Mouse (Mus musculus): Measurements from ENCODE around the gene Fxyd4. TPM values are rescaled to one million over a fixed set of nuclear protein-coding genes. Genes with fewer than 3 reads are reported as not detected.

Fxyd4 gene
- total RNA-seq (2021): not detected
- long read RNA-seq, experiment 1: 0 reads
- long read RNA-seq, experiment 2, partial matches to known transcripts: 0 of 1 reads
- long read RNA-seq, experiment 2, other reads (novel, unspliced or antisense): 1 of 1 reads

DNA sequence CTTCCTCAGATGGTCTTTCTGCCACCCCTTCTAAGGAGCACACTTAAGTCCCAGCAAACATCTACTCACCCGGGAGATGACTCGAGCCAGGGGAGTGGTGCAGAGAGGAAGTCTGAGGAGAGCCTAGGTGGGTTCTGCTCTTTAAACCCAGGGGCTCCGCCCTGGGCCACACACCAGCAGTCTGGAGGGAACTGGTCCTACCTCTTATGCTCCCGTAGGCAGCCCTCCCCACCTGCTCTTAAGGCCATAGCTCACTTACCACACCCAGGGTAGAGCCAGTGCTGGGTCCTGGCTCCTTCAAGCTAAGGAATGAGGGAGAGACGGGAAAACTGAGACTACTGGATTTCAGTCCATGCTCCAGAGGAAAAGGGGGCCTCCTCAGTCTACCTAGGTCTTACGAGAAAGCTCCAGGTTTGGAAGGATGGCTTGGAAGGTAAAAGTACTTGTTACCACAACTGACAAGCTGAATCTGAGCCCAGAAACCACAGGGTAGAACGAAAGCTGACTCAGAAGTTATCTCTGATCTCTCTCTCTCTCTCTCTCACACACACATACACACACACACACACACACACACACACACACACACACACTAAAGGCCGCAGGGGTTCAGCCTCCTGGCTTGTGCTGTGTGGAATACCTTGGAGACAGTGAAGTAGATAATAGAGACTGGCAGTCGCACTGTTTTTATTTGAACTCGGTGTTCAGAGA is at the start of gene Fxyd4:
TSS of gene Fxyd4 (minus strand) at position 471 of the 711 bp plus-strand sequence.
- no peak for DNase-seq (ENCODE audit: low spot score in 2 of 2)

DNA sequence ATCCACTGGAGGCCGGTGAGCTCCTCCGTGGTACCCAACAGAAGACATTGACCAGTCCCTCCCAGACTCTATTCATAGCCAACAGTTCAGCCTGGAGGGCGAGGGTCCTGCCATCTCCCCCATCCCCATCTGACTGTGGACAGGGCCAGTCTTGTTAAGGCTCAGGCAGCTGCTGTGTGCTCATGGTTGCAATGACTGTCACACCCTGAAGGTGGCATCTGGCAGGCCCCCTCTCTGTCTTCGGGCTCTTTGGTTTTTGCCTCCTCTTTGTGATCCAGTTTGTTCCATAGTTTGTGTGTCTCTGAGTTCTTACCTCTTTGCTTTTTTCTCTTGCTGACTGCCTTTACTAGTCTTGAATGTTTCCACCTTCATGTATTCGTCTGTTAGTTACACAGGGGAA is 49.7 kb upstream of the Fxyd4 start:
- DNase-seq (ENCODE audit: low spot score in 2 of 2): no peak

DNA sequence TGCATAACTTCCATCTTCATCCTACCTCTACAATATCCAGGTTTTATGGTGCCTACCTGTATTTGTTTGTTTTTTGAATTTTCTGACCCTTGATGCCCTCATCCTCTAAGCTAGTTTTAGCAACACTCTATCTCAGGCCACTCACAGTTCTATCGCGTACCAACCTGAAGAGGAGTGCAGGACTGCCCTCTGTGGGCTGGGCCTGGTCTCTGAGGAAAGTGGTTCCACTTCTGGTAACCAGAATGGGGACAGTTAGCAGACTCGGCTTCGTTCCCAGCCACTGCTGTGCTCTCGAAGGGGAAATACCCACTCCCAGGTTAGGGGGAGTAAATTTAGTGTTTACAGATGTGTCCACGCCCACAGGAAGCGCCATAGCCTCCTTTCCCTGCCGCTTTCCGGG is 29.2 kb upstream of the Fxyd4 start:
- no peak for DNase-seq (ENCODE audit: low spot score in 2 of 2)

DNA sequence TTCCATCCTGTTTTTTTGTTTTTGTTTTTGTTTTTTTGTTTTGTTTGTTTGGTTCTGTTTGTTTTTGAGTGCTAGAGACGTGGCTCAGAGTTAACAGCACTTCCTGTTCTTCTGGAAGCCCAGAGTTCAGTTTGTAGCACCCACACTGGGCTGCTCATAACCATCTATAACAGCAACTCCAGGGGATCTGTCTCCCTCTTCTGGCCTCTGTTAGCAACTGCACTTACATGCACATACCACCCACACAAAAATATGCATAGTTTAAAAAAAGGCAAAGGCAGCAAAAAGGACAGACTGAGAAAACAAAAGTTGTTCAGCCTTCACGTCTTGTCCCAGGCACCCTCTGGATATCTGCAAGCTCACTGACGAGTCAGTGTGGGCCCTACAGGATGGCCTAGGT is 25.7 kb upstream of the Fxyd4 start:
- DNase-seq (ENCODE audit: low spot score in 2 of 2): no peak

DNA sequence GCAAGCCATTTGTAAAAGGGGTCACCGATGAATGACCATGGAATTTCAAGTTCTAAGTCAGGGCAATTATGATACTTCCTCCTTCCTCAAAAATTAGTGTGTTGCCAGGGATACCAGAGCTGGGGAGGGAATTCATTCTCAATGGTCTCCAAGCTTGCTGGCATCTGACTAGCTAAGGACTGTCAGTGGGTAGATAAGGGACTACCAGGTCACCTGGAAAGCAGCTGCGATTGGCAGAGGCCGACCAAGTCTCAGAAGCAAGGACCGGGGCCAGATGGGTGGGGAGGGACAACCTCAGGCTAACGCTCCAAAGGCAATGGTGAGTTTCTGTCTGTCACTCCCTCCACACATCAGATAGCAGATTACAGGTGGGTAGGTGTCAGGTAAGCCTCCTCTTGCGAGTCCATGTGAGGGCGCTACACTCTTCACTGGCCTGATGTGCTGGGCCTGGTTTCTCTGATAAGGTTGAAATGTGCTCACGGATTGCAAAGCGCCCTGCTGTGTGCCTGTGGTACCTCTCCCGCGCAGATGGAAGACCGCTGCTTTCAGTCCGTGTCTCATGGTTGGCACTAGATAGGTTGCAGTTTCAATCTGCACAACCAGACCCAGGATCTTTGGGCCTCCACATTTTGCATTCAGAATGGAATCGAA is 19.5 kb upstream of the Fxyd4 start:
- DNase-seq (ENCODE audit: low spot score in 2 of 2): no peak

DNA sequence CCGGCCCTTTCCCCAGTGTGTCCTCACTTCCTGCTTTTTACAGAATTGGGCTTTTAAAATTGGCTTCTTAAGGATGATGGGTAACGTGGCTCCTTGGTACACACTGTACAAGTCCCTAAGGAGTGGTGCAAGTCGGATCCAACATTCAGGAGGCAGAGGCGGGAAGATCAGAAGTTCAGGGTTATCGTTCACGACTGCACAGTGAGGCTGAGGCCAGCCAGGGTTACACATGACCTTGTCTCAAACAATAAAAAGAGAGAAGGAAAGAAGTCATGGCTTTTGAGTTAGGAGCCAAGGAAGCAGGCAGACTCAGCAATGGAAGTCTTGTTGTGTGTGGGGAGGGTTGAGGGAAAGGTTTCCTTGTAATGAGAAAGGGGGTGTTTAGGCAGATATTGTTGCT is 18.7 kb upstream of the Fxyd4 start:
- no peak for DNase-seq (ENCODE audit: low spot score in 2 of 2)

DNA sequence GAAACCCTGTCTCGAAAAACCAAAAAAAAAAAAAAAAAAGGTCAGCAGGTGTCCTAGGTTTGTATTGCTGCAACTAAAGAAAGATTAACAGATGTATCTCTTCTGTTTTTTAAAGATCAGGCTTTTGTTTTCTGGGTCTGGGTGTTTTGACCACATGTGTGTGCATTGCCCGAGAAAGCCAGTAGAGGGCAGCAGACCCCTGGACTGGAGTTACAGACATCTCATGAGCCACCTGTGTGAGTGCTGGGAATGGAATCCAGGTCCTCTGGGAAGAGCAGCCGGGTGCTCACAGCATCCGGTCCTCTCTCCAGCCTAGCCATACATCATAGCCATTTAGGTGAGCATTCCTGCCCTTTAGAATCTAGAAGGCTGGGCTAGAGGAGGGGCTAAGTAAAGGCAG is 14.8 kb upstream of the Fxyd4 start:
- no peak for DNase-seq (ENCODE audit: low spot score in 2 of 2)

DNA sequence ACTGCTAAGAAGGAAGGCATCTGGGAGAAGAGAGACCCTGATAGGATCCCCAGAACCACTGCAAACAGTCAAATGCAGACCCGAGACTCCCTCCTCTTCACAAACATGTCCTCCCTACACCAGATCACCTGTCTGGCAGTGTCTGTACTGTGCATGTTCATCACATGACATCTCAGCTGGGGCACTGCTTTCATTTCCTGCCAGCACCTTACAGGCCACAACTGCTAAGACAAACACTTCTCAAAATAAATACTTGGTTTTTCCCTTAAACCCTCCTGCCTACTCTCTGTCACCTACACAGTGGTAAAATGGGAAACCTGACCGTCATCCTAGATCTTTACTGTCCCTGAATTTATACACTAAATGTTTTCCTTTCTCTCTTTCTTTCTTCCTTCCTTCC is 6.4 kb upstream of the Fxyd4 start:
- DNase-seq (ENCODE audit: low spot score in 2 of 2): no peak

DNA sequence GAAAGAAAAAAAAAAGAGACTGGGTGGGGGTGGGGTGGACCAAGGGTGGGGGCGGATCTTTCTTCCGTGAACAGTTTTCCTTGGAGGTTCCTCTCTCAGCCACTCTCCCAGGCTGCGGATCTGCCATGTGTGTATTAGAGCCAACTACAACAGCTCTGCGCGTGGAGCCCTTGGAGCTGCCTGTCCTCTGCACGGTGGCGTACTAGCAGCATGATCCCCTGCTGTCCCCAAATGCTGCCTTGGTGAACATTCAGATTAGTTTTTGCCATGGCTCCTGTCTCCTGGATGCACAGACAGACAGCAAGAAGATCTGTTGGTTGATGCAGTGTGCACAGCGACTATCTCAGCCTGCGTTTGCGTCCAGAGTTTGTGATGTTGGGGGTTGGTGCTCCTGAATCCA is 5.3 kb upstream of the Fxyd4 start:
- no peak for DNase-seq (ENCODE audit: low spot score in 2 of 2)

DNA sequence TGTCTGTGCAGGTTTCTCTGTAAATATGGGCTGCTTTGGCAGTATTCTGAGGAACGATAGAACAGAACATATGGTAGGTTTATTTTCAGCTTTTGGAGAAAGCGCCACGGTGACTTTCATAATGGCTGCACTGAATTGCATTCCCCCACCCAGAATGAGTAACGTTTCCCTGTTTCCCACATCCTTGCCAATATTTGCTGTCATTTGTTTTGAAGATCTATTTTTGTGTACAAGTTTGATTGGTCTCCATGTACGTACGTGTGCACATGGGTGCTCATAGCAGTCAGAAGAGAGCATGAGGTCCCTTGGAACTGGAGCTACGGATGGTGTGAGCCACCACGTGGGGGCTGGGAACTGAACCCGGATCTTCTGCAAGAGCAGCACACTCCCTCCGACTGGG is 1.5 kb upstream of the Fxyd4 start:
- no peak for DNase-seq (ENCODE audit: low spot score in 2 of 2)

DNA sequence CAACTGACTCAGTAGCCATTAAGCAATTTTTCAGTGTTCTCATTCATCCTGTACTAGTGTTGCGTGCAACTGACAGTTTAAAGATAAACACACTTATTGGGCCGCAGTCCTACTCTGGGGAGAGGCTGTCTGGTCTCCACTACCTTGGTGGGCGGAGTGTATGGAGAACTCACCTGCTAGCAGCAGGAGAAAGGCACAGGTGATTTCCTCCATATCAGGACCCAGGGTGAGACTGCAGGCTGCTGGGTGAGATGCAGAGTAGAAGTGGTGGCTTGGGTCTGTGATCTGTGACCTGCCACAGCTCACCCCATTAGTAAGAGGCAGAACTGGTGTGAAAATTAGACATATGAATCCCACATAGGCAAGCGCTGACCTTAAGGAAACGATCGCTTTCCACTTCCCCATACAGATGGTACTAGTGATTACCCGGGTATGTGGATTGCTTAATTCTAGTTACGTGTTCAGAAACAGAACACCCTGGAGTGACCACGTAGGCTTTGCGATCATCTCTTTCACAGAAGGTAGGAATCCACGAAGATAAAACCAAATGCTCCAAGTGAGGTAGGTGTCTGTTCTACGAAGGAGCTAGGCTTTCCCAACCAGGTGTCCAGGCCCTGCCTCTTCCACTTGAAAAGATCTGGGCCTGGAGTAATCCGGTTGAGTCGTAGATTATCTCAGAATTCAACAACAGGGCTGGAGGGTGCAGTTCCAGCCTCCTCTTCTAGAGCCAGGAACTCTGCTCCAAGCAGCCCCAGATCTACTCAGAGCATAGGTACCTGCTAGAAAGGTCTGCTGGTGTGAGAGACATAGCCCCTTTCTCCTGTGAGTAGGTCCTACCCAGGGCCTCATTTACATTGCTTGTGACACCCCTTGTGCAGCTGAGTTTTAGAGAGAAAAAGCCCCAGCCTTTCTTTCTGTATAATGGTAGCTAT is 1.5 kb downstream of the Fxyd4 start:
- no peak for DNase-seq (ENCODE audit: low spot score in 2 of 2)

DNA sequence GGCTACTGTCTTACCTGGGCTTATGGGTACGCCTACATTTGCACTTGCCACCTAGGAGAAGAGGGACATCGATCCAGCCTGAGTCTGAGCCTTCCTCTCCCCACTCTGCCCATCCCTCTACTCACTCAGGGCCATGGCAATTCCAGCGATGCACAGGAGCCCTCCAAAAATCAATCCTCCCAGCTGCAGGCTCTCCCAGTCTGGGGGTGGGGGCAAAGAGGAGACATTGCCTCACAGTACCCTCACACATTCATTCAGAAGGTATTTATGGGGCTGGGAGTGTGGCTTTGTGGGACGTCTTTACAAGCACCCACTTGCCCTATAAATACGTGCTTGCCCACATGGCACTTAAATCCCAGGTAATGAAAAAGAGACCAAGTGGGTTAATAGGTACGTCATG is 3.2 kb downstream of the Fxyd4 start:
- DNase-seq (ENCODE audit: low spot score in 2 of 2): no peak

DNA sequence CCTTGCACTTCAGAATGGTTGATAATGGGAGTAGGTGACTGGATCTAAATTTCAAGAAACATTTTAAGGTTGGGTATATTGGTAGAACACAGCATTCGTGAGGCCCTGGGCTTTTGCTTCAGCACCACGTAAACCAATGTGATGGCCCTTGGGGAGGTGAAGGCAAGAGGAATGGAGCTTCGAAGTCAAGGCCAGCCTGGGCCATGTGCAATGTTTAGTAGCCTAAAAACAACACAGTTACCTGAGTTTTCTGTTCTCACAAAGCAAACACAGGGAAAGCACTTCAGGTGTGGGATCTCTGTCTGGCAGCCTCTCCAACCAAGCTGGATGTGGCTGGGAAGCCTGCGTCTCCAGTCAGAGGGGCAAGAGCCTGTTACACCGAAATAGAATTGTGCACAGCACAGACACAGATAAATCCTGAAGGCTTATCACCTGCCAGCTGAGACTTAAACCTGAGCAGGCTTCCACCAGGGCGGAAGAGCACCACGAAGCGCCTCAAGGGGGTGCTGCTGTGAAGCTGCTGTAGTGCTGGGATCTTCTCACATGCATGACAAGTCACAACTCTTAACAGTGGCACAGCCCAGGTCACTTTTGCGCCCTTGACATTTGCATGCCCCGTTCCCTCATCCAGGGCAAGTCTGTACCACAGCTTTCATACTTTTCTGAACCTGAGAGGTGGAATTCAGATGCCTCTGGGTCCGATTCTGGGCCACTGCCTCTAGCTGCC is 5.0 kb downstream of the Fxyd4 start:
- DNase-seq (ENCODE audit: low spot score in 2 of 2): peak in 1 of 2 experiments; percentile 36

DNA sequence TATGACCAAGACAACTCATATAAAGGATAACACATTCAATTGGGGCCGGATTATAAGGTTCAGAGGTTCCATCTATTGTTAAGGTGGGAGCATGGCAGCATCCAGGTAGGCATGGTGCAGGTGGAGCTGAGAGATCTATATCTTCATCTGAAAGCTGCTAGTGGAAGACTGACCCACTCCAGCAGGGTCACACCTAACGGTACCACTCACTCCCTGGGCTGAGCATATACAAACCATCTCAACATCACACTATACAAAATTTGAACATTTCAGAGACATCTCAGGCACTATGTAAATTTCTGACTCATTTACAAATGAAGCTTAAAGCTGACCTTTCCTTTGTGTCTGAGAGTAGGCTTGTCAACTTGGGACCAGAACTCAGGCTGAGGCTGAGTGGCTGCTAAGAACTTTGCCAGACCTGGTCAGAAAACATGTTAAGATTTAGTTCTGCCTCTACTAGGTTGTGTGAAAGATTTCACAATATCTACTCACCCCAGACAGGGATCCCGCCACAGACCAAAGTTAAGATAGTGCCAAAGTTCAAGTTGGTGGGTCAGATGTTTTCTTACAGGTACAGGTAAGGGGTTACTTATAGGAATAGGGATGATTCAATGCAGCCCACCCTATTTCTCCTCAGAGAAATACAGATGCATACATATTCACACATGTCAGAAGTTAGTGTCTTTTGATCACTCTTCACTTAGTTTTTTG is 7.4 kb downstream of the Fxyd4 start:
- no peak for DNase-seq (ENCODE audit: low spot score in 2 of 2)

DNA sequence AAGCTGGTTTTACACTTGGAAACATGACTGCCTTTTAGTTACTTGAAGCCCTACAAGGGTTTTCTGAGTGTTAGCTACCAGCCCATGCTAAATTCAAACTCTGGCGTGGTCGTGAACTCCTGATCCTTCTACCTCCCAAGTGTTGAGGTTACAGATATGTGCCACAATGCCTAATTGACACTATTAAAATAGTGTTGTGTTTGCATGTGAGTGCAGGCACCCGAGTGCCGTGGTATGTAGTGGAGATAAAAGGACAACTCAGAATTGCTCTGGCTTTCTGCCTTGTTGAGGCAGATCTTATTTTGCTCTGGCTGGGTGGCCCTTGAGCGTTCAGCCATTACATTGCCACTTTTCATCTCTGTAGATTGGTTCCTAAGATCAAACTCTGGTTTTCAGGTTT is 8.7 kb downstream of the Fxyd4 start:
- DNase-seq (ENCODE audit: low spot score in 2 of 2): no peak

DNA sequence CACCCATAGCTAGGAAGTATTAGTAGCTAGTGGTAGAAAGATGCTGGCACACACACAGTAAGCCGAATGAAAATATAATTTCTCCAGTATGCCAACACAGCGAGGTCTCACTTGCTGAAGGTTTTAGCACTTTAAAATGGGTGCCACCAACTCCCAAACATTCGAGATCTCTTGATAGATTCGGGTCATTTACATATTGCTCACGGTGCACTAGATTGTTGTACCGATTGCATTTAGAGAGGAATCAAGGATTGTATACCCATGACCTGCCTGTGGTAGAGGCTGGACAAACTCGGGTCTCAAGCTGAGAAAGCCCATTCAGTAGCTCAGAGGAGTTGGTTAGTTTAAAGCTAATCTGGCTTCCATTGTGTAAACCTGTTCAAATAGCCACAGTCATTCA is 9.5 kb downstream of the Fxyd4 start:
- no peak for DNase-seq (ENCODE audit: low spot score in 2 of 2)

DNA sequence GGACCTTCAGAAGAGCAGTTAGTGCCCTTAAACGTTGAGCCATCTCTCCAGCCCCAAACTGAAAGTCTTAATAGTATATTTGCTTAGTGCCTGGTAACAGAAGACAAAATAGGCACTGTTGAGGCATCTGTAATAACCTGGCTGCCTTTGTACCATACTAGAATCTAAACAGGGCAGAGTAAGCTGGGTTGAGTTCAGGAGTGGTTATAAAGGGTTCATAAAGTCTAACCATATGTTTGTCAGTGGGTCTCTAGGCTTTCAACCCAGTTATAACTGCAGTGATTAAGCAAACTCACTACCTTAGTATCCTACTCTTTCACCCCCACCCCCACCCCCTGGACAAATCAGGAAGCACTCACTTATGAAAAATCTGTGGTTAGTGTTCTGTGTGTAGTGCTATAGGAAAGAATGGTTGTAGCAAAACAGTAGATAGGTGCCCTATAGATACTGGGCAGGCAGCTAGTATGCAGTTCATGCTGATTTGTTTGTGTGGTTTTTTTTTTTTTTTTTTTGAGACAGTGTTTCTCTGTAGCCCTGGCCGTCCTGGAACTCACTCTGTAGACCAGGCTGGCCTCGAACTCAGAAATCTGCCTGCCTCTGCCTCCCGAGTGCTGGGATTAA is 10.5 kb downstream of the Fxyd4 start:
- DNase-seq (ENCODE audit: low spot score in 2 of 2): no peak

DNA sequence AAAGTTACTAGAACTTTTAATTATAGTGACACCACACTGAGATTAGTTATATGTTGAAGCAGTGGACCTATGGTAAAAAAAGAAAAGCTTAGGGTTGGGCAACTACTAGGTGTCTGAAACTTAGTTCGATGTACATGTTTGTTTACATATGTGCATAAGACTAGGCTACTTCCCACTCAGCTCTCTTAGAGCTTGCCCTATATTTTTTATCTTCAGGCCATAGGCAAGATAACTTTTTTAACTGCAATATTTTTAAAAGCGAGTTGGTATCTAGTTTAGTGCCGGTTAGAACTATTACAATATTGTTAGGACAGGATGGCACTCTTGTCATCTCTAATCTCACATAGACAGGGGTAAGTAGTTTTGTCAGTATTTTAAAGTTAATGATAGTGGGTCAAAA is 15.5 kb downstream of the Fxyd4 start:
- no peak for DNase-seq (ENCODE audit: low spot score in 2 of 2)

DNA sequence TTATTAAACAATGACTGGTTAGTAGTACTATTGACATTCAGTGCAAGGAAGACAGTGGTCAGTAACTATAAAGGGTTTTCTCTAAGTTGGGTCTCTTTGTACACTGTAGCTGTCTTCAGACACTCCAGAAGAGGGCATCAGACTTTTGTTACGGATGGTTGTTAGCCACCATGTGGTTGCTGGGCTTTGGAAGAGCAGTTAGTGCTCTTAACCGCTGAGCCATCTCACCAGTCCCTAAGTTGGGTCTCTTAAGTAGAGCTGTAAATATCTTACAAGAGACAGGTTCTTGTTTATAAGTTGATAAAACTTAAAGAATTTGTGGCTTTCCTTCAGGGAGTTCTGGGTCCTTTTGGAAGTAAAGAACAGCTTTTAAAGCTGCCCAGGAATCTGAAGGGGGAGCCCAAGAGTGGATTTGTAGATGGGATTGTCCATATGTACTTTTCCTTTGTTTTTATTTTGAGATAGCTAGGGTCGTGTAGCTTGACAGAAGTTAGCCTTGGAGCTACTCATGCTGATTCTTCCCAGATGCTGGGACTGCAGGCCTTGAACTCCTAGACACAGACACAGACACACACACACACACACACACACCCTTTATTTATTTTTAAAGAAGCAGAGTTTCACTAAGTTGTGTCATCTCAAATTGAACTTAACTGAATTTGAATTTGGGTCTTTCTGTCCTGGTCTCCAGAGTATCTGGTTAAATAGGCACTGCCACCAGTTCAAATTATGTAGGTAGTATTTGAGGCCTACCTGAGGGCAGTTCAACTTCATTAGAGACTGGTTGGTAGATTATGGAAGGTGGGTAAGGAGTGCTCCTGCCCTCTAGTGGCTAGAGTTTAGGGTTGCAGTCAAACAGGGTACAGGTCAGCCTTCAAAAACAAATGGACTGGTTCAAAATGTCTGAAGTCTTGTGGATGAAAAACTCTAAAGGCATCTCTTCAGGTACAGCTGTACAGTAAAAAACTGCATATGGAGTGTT is 16.5 kb downstream of the Fxyd4 start:
- peak in 1 of 2 experiments; percentile 26 for DNase-seq (ENCODE audit: low spot score in 2 of 2)
